Mouse (Mus musculus): ENCODE measurements around the gene Zscan18. TPM values are rescaled to one million over a fixed set of nuclear protein-coding genes. Genes with fewer than 3 reads are reported as not detected.

The Zscan18 gene
- polyA plus RNA-seq, 1 experiment: not detected

GRCm38 (mm10) chr7:12749431-12750198, 53.8 kb downstream of the Zscan18 start:
- Histone ChIP-seq H3K27me3 (ENCODE audit: control insufficient read depth) (no peaks in the 10 kb centered on the region), H3K4me3 (replicated peaks) (no peak overlapping the region), H3K4me1 (ENCODE audit: control insufficient read depth) (no peaks in the 10 kb centered on the region), H3K36me3 (ENCODE audit: control insufficient read depth) (no peaks in the 10 kb centered on the region), H3K9me3 (ENCODE audit: control insufficient read depth, low read length) (peaks cover 18% of the 10 kb centered on the region)
- TF ChIP-seq TAL1 (IDR thresholded peaks at IDR 0.05; ENCODE audit: low read length) (no peak), GATA1 (IDR thresholded peaks at IDR 0.05; ENCODE audit: low read length) (no peak)

- Histone ChIP-seq H3K27me3 (ENCODE audit: control insufficient read depth) (no peaks in the 10 kb centered on the region), H3K9me3 (ENCODE audit: control insufficient read depth, low read length) (no peaks in the 10 kb centered on the region), H3K4me3 (replicated peaks) (no peak within 1 kb of the TSS), H3K36me3 (ENCODE audit: control insufficient read depth) (no peaks in the 10 kb centered on the region), H3K4me1 (ENCODE audit: control insufficient read depth) (no peaks in the 10 kb centered on the region)
- TF ChIP-seq TAL1 (IDR thresholded peaks at IDR 0.05; ENCODE audit: low read length) (no peak), GATA1 (IDR thresholded peaks at IDR 0.05; ENCODE audit: low read length) (no peak)
Measured at GRCm38 (mm10) chr7:12734904-12735303, 68.5 kb downstream of the Zscan18 start, which contains the start of gene Vmn2r56. Vmn2r56 (minus strand) TSS chr7:12735004.

Other genes with a start within 250 kb of the Zscan18 start
- not detected in 2 replicates for gene Vmn2r53, start 194.8 kb downstream of the Zscan18 start, polyA plus RNA-seq (2012)
- not detected in 2 replicates for gene Vmn2r54, start 163.3 kb downstream of the Zscan18 start, polyA plus RNA-seq (2012)
- gene Vmn2r55, start 118.6 kb downstream of the Zscan18 start, polyA plus RNA-seq (2012): not detected in 2 replicates
- gene Vmn2r56, start 68.6 kb downstream of the Zscan18 start, polyA plus RNA-seq (2012): 0.01 TPM in 1 of 2 replicates, not detected in the other
- gene Zfp329, start 15.2 kb upstream of the Zscan18 start, polyA plus RNA-seq (2012): 0.01 TPM in 1 of 2 replicates, not detected in the other
- gene Zfp110, start 31.1 kb upstream of the Zscan18 start, polyA plus RNA-seq (2012): 0.06 and 0.24 TPM in 2 replicates
- 0.02 TPM in 1 of 2 replicates, not detected in the other for gene Zfp128, start 77.5 kb upstream of the Zscan18 start, polyA plus RNA-seq (2012)
- gene Zscan22, start 94.2 kb upstream of the Zscan18 start, polyA plus RNA-seq (2012): 0.04 TPM in 2 replicates
- gene Rps5, start 118.7 kb upstream of the Zscan18 start, polyA plus RNA-seq (2012): 328 and 368 TPM in 2 replicates
- 0.11 and 0.14 TPM in 2 replicates for gene Rnf225, start 123.8 kb upstream of the Zscan18 start, polyA plus RNA-seq (2012)
- gene Zfp324, start 162.2 kb upstream of the Zscan18 start, polyA plus RNA-seq (2012): 0.27 and 0.38 TPM in 2 replicates
- gene Zfp446, start 174.2 kb upstream of the Zscan18 start, polyA plus RNA-seq (2012): 0.20 and 0.29 TPM in 2 replicates
- gene Slc27a5, start 194.6 kb upstream of the Zscan18 start, polyA plus RNA-seq (2012): not detected in 2 replicates
- 16.2 and 17.6 TPM in 2 replicates for gene Trim28, start 195.5 kb upstream of the Zscan18 start, polyA plus RNA-seq (2012)
- 6.7 and 7.7 TPM in 2 replicates for gene Zbtb45, start 206.4 kb upstream of the Zscan18 start, polyA plus RNA-seq (2012)
- 39.9 and 103 TPM in 2 replicates for gene Chmp2a, start 231.2 kb upstream of the Zscan18 start, polyA plus RNA-seq (2012)
- gene Ube2m, start 234.6 kb upstream of the Zscan18 start, polyA plus RNA-seq (2012): 22.8 and 28.8 TPM in 2 replicates